Mouse (Mus musculus) liver, adult 2 months (tissue): ENCODE results near the gene Sertad4.

Experiments used
- CTCF ChIP-seq: fragments of 200-500 bp; IDR thresholded peaks from 2 replicates; pipeline ENCODE4 v1.5.1; 2011; ENCODE audit warnings: low read depth, low read length, control low read depth
- POLR2A ChIP-seq: fragments of 200-500 bp; IDR thresholded peaks from 2 replicates; pipeline ENCODE4 v1.6.1; 2011; ENCODE audit warnings: low read length, control low read depth; ENCODE audit not compliant: insufficient read depth; ENCODE audit errors: extremely low read depth

- TF ChIP-seq CTCF (no peak), POLR2A (no peak)
These were observed 855 bp upstream of the Sertad4 start for GRCm38 (mm10) chr1:192856411-192856810.
